Mouse (Mus musculus) heart, adult 11 months (tissue): ENCODE measurements at regions not wholly inside any gene's neighbourhood (a gene's known extent, or its start where the extent isn't known, plus 50 kb on each side); places are given as distances from the start of the nearest gene placed in this dataset.
"Not testable (repeated sequence)": the region's sequence is repeated elsewhere in the genome, so short reads cannot be mapped to it uniquely, and the experiment has no call there.

Experiments
- DNase-seq: peaks from one replicate; pipeline ENCODE4 v3.0.0; 2022

- not testable (repeated sequence) for DNase-seq
Observed at GRCm38 (mm10) chr14:124801589-124801988, 124.7 kb upstream of the Fgf14 start.

- peak; percentile 85 for DNase-seq
Observed at GRCm38 (mm10) chr14:124800421-124800820, 123.5 kb upstream of the Fgf14 start.

GRCm38 (mm10) chr14:124775402-124775801, 98.5 kb upstream of the Fgf14 start:
- no peak for DNase-seq

GRCm38 (mm10) chr14:124767996-124768395, 91.1 kb upstream of the Fgf14 start:
- DNase-seq, result peak; percentile 95

- DNase-seq, result peak; percentile 90
Observed at GRCm38 (mm10) chr14:124767234-124767633, 90.3 kb upstream of the Fgf14 start.

- DNase-seq, result peak; percentile 89
Observed at GRCm38 (mm10) chr14:124742491-124742890, 65.6 kb upstream of the Fgf14 start.
